Mouse (Mus musculus) retina, embryonic 14.5 days (tissue): ENCODE data around the gene Cpe.
"Not testable (repeated sequence)": the region's sequence is repeated elsewhere in the genome, so short reads cannot be mapped to it uniquely, and the experiment has no call there.

Source experiments
- DNase-seq: peaks from one replicate; pipeline ENCODE4 v3.0.0-alpha.2; 2015; ENCODE audit warnings: low spot score

Cpe gene

DNA sequence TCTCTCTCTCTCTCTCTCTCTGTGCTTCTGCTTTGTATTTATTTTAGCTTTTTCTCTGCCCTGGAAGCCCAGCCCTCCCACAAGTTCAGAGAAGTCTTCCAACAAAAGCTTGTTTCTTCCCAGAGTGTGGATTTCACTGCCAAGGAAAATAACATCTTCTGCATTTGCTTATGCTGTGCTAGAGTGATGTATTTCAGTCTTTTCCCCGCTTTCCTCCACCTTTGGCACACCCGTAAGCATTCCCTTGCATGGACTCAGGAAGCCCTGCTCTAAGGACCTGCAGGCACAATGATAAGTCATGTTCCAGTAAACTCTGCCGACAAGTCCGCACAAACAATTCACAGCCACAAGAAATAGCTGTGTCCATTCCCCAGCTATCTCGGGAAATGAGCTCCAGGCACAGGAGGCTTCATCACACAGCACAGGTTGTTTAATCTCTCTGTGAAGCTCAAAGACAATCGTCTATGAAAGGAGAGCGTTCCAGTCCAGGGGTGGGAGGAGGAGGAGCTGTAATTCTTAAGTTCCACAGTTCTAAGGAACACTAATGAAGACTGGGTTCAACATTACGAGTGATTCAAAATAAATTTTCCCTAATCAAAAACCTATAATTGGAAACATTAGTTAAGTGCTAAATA, 17.8 kb downstream of the Cpe start:
- DNase-seq: no peak

DNA sequence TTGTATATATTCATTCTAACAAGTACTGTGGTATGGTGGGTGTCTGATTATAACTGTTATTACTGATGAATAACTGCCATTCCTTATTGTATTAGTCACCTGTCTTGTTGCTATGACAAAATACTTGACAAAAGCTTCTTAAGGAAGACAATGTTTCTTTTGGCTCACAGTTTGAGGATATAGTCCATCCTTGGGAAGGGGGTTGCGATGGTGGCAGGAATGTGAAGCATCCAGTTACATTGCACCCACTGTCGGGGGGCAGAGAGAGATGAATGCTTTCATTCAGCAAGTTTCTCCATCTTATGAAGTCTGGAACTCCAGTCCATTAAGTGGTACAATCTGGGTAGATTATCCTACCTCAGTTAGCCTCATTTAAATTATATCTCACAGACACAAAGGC, 19.9 kb downstream of the Cpe start:
- no peak for DNase-seq

DNA sequence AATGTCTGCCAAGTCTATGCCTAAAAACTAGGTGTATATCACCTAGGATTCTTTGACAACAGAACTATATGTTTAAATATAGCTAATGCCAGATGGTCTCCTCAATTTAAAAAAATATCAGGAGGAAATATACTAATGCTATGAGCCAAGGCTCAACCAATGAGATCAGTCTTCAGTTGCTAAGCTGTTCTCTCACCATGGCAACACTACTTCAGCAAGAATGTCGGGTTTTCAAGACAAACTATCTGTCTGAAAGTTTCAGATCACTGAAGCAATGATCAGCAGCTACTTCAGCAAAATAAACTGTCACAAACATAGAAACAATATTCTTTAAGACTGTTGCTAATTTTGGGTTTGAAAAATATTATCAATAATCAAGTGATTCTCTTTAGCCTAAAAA, 20.9 kb downstream of the Cpe start:
- DNase-seq: no peak

DNA sequence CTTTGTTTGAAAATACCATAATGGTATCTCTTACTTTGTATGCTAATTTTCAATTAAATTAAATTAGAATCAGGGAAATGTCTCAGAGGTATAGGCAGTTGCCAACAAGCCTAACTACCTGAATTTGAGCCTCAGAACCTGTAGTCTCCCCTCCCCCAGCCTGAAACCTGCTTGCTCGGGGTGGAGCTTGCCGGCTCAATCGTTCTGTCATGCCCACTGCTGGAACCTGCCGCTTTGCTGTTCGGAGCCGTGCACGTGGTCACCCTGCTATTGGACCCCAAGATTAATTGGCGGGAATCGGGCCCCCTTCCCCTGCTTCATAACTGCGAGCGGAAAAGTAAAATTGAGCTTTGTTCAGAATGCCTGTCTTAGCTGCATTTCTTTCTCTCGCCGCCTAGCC, 26.5 kb downstream of the Cpe start:
- DNase-seq: not testable (repeated sequence)

DNA sequence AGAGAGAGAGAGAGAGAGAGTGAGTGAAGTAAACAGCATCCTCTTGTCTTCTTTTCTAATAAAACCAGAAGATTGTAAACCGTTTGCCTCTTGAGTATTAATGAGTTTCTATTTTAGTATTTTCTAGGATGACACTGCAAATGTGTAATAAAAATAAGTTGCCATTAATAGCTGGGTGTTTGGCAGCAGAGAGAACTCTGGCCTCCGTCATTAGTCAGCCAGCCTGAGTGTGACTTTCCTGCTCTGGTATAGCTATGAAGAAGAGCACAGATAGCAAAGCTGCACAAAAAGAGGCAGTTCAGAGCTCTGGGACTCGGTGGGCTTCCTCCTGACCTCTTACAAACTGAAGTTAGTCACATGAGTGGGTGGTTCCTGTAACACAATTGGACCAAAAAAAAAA, 27.3 kb downstream of the Cpe start:
- no peak for DNase-seq

DNA sequence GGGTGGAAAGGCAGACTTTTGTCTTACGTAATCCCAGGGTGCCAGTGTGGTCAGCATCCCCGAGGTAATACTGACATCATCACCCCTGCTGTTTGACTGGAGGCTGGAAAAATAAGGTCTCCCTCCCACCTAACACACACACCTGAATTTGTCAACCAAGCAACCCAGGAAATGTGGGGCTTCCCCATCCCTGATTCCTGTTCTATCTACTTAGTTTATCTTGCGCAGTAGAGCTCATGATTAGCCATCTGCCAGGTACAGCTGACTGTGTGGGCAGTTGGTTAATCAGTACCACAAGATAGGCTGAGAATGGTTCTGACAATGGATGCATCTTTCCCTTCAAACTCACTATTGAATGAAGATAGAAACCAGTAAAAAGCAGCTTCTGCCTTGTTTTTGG, 28.0 kb downstream of the Cpe start:
- DNase-seq: no peak

DNA sequence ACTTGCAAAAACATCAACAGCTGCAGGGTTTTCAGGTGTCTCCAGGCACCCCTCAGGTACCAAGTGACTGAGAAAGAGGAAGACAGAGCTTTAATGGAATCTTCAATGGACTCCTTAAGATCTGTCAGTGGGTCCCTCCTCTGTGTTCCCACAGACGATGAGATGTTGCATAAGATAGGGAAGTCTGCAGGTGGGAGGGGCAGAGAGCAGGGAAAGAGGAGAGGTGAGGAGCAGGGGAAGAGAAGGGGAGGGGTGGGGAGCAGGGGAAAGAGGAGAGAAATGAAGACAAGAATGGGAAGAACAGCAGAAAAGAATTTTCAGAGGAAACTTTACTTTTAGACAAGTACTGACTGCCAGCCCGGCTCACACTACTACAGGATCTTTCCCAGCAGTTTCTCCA, 28.5 kb downstream of the Cpe start:
- no peak for DNase-seq

DNA sequence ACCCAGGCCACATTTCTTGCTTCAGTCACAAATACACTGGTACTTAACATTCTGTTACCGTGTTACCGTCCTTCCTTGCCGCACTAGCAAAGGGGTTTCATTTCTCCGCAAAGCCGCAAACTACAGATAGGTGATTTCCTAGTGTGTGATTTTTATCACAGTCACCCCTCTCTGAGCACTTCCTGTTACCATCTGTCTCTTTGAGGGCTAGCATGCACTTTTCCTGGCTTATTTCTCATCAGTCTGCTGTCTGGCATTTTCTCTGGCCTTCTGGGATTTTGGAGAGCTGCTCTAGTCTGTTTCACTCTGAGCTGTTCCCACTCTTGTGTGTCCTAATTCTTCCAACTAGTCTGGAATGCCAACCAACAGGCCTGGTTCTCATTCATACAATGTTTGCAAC, 33.8 kb downstream of the Cpe start:
- DNase-seq: no peak

DNA sequence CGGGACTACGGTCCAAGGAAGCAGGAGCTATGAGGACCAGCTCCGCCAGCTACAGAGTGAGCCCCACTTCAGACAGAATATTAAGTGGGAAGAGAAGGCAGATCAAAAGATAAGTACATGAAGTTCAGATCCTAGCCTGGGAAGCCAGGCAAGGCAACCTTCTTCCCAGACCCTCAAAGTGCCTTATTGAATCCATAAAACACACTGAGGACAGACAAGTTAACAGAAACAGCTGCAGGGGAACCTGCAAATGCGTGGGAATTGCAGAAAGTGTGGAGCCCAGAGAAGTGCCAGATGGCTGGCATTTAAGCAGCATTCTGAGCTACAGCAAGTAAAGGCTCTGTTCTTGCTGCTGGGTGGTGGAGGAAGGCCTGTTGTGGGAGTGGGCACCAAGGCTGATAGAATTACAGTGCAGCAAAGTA, 34.9 kb downstream of the Cpe start:
- DNase-seq: no peak

DNA sequence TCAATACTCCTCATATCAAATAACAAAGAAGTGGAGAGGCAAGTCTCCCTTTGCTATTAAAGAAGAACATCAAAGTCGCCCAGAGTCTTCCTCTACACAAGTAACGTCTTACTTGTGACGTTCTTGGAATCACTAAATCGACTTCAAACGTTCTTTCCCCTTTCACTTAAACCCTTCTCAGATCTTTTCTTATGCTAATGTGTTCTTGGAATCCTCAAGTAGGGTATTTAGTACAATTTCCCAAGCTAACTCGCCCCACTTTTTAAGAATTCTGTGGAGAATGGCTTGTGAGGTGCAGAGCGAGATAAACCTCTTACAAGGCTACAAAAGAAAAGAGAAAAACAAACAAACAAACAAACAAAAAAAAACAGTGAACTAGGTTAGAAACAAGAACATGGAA, 35.3 kb downstream of the Cpe start:
- DNase-seq: no peak

DNA sequence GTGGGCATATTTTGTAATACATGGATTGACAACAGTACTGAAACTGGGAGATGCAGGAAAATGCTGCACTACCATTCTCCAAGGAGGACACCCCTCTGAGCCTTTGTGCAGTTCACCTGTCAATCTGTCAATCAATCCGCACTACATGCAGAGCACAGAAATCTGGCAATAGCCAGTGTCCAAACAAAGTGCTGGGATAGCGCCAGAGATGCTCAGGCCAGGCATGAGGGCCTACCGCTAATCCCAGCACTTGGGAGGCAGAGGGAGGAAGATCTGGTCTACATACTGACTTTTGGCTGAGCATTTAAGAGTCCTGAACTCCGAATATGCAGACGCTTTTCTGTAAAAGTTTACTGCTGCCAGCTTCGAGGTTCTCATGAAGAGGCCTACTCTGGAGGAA, 37.0 kb downstream of the Cpe start:
- DNase-seq: no peak

DNA sequence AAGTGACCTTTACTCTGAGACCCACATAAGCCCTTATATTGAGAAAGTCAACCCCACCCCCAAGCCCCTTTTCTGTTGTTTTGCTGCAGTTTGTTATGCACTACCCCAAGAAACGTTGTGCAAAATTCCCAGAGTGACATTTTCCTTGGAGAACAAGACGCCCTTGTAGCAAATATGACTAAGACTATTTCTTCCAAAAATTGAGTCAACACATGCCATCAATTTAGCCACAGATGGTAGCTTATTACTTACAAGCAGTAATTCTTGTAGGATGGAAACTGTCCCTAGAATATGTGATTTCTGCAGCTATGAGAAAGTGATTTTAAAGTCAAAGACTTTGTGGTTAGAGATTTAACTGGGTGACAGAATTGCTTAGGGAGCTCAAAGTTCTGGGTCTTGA, 37.8 kb downstream of the Cpe start:
- DNase-seq: no peak

DNA sequence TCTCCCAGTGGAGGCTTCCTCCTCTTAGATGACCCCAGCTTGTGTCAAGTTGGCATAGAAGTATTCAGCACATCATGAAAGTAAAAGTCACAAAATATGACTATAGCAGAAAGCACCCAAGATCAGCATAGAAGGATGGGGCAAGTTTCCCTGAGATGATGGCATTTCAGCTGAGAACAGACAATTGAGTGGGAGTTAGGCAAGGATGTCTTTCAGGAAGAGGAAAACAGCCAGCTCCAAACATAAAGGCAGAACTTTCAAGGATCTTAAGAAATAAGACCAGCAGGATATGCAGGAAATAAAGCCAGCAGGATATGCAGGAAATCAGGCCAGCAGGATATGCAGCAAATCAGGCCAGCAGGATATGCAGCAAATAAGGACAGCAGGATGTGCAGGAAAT, 40.6 kb downstream of the Cpe start:
- DNase-seq: no peak

DNA sequence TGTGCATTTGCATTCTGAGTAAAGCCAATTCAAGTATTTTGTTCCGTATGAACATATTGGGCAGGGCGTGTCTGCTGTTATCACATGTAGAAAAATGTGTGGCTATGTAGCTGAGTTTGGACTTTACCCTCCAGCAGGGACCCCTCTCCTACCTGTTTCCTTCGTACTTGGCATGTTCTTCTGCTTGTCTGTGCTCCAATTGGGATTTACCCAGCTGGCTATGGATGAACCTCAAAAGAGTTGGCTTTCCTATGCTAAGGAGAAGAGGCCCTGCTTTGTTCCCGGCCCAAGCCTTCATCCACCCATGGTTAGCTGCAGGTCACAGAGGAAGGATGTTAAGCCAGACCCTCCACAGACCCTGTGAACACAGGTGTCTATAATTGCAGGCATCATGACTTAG, 44.8 kb downstream of the Cpe start:
- DNase-seq: no peak

DNA sequence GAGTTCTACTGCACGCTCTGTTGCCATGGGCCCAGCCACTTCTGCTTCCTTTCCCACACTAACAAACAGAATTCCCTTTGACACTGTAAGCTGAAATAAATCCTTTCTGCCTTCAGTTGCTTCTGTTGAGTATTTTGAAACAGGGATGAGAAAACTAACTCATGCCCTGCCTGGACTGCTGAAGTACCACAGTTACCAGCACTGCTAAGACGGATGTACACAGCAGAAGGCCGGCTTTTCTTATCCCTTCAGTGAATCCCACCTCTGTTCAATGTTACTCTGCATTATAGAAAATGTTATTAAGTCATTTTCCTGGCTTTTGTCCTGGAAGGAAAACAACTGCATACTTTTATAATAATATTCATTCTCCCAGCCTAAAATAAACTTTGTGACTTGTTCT, 45.7 kb downstream of the Cpe start:
- DNase-seq: no peak

DNA sequence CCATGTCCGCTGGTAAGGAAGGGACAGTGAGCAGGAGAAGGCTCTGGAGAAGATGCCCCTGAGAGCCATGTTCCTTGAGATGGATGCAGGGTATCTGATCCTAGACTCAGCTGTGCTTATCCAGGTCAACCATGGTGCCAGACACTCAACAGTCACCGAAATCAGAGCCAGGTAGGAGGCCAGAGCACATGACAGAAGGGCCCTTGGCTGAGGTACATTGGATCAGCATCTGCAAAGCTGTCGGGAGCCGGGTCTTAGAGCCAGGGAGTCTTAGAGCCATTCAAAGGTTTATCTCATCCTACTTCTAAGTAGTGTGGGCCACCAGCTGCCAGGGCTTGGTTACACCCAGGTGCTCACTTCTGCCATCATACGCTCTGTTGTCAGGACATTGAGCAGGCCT, 46.4 kb downstream of the Cpe start:
- DNase-seq: no peak

DNA sequence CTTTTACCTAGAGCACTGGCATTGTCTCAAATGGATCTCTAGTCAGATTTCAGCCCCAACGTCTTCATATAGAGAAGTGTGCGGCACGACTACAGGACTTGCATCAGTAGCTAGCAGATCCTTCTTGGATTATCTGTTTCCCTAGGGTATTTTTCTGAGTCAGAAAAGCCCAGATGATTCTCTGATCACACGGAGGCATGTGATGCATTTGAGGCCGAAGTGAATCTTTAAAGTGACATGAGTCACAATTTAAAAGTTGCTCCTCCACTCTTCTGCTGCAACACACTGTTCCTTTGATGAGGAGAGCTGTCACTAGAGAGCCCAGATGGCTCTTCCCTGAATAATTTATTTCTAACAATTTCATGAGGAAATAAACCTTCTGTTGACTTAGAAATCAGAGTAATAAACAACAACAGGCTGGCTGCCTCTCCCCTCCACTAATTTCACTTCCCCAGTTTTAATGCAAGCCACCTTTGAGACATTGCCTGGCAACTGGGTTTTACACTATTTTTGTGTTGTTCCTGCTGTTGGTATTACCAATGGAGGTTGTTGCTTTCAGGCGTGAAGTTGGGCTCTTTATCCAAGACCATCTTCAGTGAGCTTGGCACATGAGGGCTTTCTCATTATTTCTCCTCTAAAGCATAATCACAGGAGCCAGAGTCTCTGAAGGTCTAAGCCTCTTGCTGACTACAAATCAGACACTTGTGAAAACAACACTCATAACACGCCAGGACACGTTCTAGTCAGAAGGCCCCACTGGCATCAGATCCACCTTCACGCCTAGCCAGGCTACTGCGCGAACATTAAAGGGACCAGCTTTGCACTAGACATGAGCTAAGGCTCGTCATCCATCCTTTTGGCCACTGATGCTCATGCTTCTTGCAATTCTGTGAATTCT, 48.5 kb downstream of the Cpe start:
- no peak for DNase-seq

DNA sequence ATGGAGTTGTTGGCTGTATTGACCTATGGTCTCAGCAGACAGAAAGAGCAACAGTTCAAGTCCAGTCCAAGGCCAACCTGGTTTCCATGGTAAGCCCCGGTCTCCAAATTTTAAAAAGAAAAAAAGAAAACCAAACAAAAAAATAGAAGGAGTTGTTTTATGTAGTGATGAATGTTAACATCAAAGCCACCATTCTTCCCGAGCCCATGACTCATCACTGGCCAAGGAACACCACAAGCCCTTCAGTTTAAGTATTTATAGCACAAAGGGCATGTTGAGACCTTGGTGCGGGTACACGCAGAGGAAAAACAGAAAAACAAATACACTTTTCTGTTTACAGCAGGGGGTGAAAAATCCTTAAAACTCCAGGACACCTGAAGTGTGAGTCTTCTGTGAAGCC, 49.5 kb downstream of the Cpe start:
- DNase-seq: no peak

DNA sequence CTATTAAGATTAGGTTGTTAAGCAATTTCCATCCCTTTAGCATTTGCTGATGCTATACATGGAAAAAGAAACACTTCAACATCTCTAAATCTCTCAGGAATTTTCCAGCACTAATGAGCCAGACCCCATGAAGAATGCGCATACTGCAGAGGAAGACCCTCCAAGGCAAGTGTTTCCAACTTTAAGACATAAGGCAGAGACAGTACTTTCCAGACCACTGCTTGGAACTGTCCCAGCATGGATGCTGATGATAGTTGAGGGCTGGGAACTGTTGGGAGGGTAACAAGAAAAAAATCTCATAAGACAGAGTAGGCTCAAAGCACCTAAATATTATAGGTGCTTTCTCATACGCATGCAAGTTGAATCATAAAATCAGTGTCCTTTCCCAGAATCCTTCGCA, 50.1 kb downstream of the Cpe start:
- no peak for DNase-seq

DNA sequence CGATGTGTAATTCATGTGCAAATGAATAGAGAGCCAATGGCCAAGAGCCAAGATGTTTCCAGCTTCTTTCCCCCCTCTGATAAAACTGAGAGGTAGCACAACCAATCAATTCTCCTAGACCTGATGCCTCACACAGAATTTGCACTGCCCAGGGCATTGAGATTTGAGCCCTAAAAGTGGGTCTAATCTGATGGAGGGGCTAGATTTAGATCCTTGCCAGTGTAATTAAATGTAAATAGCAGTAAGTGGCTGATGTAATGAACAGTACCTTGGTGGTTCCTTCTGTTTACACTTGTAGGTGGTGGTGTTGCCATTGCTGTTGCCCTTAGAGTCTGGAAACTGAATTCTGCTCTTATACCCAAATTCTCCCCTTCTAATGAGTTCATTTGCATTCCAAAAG, 52.3 kb downstream of the Cpe start:
- DNase-seq: no peak

DNA sequence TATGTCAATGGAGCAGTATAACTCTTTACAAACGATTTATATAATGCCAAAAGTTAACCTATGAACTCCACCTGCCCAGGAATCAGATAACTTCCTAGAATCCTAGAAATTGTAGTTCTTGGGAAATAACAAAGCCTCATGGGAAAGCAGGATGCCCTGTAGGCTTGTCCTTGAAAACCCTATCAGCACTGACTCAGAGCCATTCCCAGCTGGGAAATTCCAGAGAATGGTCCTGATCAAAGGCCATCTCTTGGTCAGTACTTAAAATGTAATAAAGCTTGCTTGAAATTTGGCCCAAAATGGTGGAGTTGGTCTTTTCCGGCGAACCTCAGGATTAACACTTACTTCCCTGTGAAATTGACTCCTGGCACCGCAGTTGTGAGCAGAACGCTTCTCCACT, 53.2 kb downstream of the Cpe start:
- DNase-seq: no peak

DNA sequence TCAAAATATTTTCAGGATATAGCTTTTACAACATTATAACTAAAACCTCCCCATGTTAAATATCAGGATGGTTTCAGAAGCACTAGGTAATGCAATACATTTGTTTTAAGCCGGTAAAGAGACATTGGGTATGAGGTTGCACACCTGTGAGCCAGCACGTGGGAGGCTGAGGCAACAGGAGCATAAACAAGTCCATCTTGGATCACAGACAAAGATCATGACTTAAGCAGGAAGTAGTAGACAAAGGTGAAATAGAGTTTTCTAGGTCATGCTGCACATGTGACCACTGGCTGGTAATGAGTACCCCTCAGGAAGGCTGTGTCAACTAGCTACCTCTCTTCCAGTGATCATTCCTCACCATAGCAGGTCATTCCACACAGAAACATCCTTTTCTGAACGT, 58.0 kb downstream of the Cpe start:
- no peak for DNase-seq

DNA sequence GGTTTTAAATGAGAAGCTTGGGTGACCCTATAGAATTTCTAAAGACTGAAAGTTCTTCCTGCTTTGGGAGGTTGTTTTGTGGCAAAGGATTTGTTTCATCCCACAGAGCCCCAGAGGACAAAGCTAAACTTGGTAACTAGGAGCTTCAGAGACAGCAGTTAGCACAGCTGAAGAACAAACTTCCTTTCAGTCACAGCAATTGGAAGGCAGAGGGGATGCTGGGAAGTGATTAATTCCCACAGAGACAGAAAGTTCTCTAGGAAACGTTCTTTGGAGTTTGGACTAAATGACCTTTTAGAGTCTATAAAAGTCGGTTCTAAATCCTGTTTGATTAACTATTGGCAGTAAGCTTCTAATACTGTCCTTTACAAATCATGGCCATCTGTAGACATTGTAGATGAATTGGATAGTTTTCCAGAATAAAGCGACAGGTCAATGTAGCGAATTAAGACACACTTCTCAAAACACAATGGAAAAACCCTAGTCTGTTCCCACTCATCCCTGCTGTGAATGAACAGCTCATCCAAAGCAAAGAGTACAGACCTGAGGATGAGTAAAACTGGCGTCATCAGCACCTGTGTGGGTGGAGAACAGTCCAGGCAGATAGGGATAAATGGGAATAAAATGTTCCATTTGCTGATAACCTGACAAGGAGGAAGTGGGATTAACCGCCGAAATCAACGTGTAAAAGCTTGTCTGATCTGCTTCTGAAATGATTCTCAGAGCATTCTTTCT, 58.6 kb downstream of the Cpe start:
- no peak for DNase-seq
